Mouse (Mus musculus): ENCODE measurements at regions not wholly inside any gene's neighbourhood (a gene's known extent, or its start where the extent isn't known, plus 50 kb on each side); places are given as distances from the start of the nearest gene placed in this dataset.

GRCm38 (mm10) chr4:131685544-131685943 lies 152.5 kb downstream of the Ptpru start:
- ATAC-seq (ENCODE audit: low FRiP score) (no peak), DNase-seq (ENCODE audit: low spot score) (no peak)
- Histone ChIP-seq H3K4me3 (ENCODE audit: low read depth, low read length) (no peak overlapping the region), H3K27ac (ENCODE audit: low read depth, low read length) (no peak overlapping the region), H3K9ac (ENCODE audit: low read depth, low read length) (no peak overlapping the region), H3K27me3 (ENCODE audit: control insufficient read depth, insufficient read depth, low read length) (no peaks in the 10 kb centered on the region), H3K9me3 (ENCODE audit: control insufficient read depth, low read length) (no peaks in the 10 kb centered on the region), H3K4me1 (replicated peaks; ENCODE audit: control insufficient read depth, insufficient read depth, low read length) (no peaks in the 10 kb centered on the region), H3K36me3 (ENCODE audit: control insufficient read depth, insufficient read depth, low read length) (no peaks in the 10 kb centered on the region), H3K4me2 (replicated peaks; ENCODE audit: low read depth, low read length) (no peak overlapping the region)
- 93% methylated on average over 4 of the region's 4 CpGs for WGBS

- ATAC-seq (ENCODE audit: low FRiP score) (no peak), DNase-seq (ENCODE audit: low spot score) (peak; percentile 83)
- Histone ChIP-seq H3K4me1 (replicated peaks; ENCODE audit: control insufficient read depth, insufficient read depth, low read length) (no peaks in the 10 kb centered on the region), H3K36me3 (ENCODE audit: control insufficient read depth, insufficient read depth, low read length) (no peaks in the 10 kb centered on the region), H3K9ac (ENCODE audit: low read depth, low read length) (no peak overlapping the region), H3K27me3 (ENCODE audit: control insufficient read depth, insufficient read depth, low read length) (no peaks in the 10 kb centered on the region), H3K27ac (ENCODE audit: low read depth, low read length) (no peak overlapping the region), H3K9me3 (ENCODE audit: control insufficient read depth, low read length) (no peaks in the 10 kb centered on the region), H3K4me3 (ENCODE audit: low read depth, low read length) (no peak overlapping the region), H3K4me2 (replicated peaks; ENCODE audit: low read depth, low read length) (no peak overlapping the region)
- WGBS, result 10% methylated on average over 5 of the region's 5 CpGs
Measured at GRCm38 (mm10) chr4:131694232-131694631, 143.9 kb downstream of the Ptpru start.

- Histone ChIP-seq H3K27ac (ENCODE audit: low read depth, low read length) (no peak overlapping the region), H3K36me3 (ENCODE audit: control insufficient read depth, insufficient read depth, low read length) (no peaks in the 10 kb centered on the region), H3K27me3 (ENCODE audit: control insufficient read depth, insufficient read depth, low read length) (no peaks in the 10 kb centered on the region), H3K4me1 (replicated peaks; ENCODE audit: control insufficient read depth, insufficient read depth, low read length) (no peaks in the 10 kb centered on the region), H3K9me3 (ENCODE audit: control insufficient read depth, low read length) (no peaks in the 10 kb centered on the region), H3K4me2 (replicated peaks; ENCODE audit: low read depth, low read length) (no peak overlapping the region), H3K4me3 (ENCODE audit: low read depth, low read length) (no peak overlapping the region), H3K9ac (ENCODE audit: low read depth, low read length) (no peak overlapping the region)
- DNase-seq (ENCODE audit: low spot score), result no peak
- ATAC-seq (ENCODE audit: low FRiP score), result no peak
- WGBS, result 78% methylated on average over 26 of the region's 26 CpGs
Measured at GRCm38 (mm10) chr4:131695941-131696912, 141.9 kb downstream of the Ptpru start.

Data from hindbrain, embryonic 11.5 days (tissue).